Mouse (Mus musculus): Measurements from ENCODE around the gene Zfp985. TPM values are rescaled to one million over a fixed set of nuclear protein-coding genes. Genes with fewer than 3 reads are reported as not detected.
"Not testable (repeated sequence)": the region's sequence is repeated elsewhere in the genome, so short reads cannot be mapped to it uniquely, and the experiment has no call there.

Gene Zfp985
- polyA plus RNA-seq, 1 experiment: not detected

DNA sequence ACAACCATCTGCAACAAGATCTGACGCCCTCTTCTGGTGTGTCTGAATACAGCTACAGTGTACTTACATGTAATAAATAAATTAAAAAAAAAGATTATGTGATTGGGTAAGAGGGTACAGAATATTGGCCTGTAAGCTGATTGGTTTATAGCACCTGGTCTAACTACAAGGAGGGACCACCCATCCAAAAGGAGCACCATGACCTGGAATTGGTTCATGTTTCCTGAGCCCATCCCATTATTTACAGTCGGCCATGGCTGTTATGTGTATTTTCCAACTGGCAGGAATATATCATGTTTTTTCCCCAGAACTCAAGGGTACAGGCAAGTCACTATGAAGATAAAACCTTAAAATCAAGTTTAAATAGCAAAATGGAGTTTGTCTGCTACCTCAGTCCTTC, 45.8 kb downstream of the Zfp985 start:
- WGBS: 47% methylated on average over 2 of the region's 2 CpGs
- DNase-seq (ENCODE audit: low read depth, low spot score): no peak

DNA sequence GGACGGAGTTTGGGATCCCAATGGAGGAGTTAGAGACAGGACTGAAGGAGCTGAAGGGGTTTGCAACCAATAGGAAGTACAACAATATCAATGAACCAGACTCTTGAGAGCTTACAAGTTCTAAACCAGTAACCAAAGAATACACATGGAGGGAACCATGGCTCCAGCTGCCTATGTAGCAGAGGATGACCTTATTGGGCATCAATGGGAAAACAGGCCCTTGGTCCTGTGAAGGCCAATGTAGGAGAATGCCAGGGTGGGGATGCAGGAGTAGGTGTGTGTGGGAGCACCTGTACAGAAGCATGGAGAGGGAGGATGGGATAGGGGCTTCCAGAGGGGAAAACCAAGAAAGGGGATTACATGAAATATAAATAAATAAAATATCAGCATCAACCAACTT, 48.8 kb downstream of the Zfp985 start:
- WGBS: 34% methylated on average over 1 of the region's 1 CpGs
- no peak for DNase-seq (ENCODE audit: low read depth, low spot score)

DNA sequence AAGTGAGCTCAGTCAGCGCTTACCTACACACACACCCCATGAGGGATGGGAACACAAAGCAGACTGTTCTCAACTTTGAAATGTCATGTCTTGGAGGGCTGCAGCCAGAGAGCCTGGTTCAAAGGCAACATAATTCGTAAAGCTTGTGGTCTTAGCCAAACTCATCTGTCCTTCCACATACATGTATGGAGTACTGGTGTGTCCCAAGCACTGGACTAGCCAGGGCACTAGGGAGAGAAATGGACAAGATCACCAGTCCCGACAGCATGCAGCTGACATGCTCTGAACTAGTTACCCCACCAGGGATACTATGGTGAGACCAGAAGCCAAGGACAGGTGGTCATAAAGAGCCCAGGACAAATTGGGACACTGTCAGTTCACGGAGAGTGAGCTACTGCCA, 50.7 kb downstream of the Zfp985 start:
- WGBS: 70% methylated on average over 4 of the region's 4 CpGs
- DNase-seq (ENCODE audit: low read depth, low spot score): no peak

DNA sequence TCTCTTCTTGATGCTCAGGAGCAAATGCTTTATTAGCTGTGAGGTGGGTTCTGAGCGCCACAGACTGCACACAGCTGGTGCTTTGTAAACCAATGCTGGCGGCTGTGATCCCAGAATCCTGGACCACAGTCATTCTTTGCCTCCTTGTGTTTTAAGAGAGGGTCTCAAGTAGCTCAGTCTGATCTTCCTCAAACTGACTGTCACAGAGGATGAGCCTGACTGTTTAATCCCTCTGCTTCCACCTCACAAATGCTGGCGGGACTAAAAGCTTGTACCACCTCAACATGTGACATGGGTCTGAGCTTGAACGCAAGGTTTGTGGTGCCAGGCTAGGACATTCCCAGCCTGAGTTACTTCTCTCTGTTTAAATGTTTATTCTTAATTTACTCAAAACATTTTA, 52.4 kb downstream of the Zfp985 start:
- WGBS: 77% methylated on average over 4 of the region's 4 CpGs
- no peak for DNase-seq (ENCODE audit: low read depth, low spot score)

DNA sequence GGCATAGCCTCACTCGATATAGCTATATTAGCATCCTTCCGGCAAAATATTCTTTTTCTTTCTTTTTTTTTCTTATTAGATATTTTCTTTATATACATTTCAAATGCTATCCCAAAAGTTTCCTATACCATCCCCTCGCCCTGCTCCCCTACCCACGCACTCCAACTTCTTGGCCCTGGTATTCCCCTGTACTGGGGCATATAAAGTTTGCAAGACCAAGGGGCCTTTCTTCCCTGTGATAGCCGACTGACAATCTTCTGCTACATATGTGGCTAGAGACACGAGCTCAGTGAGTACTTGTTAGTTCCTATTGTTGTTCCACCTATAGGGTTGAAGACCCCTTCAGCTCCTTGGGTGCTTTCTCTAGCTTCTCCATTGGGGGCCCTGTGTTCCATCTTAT, 53.4 kb downstream of the Zfp985 start:
- not testable (repeated sequence) for DNase-seq (ENCODE audit: low read depth, low spot score)
- WGBS: 81% methylated on average over 6 of the region's 6 CpGs

DNA sequence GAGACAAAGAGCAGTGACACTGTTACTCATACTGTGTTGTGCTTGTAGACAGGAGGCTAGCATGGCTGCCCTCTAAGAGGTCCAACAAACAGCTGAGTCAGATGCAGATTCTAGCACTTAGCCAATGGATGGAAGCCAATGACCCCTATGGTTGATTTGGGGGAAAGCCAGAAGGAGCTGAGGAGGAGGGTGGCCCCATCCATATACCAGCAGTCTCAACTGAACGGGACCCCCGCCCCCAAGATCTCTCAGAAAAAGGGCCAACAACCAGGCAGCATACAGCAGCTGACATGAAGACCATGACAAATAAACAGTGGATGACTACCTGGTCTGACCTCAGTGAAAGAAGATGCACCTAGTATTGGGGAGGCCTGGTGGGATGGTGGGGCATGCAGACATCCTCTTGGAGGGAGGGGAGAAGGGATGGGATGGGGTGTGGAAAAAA, 80.8 kb downstream of the Zfp985 start:
- WGBS: no CpG with 5 or more reads among the region's 2 CpGs
- DNase-seq (ENCODE audit: low read depth, low spot score): not testable (repeated sequence)

Other genes with a start within 250 kb of the Zfp985 start
- gene Zfp988, start 247.6 kb upstream of the Zfp985 start, polyA plus RNA-seq (2012; rRNA removed): not detected in 2 replicates
- gene Zfp978, start 192.0 kb upstream of the Zfp985 start, polyA plus RNA-seq (2012; rRNA removed): not detected in 2 replicates
- gene Zfp982, start 60.9 kb upstream of the Zfp985 start, polyA plus RNA-seq (2012; rRNA removed): 0.06 and 0.08 TPM in 2 replicates
- gene Gm16503, start 13.1 kb upstream of the Zfp985 start, polyA plus RNA-seq (2012; rRNA removed): not detected in 2 replicates
- 0.05 TPM in 1 of 2 replicates, not detected in the other for gene Zfp979, start 89.2 kb downstream of the Zfp985 start, polyA plus RNA-seq (2012; rRNA removed)
- not detected in 2 replicates for gene Zfp534, start 149.3 kb downstream of the Zfp985 start, polyA plus RNA-seq (2012; rRNA removed)

All from large intestine, adult 2 months (tissue).